Mouse (Mus musculus): ENCODE results near the gene Rnf43.

- no peak for TF ChIP-seq CTCF (IDR thresholded peaks at IDR 0.05; ENCODE audit: low read depth, low read length)
- no peak for TF ChIP-seq GATA2 (IDR thresholded peaks at IDR 0.05; ENCODE audit: borderline replicate concordance, low read depth, low read length)
- no peak for TF ChIP-seq GATA1 (IDR thresholded peaks at IDR 0.05; ENCODE audit: borderline replicate concordance, low read length)
- no peak; the same call in 1 of the 2 replicates for TF ChIP-seq POLR2AphosphoS5 (IDR thresholded peaks at IDR 0.05; ENCODE audit: insufficient replicate concordance, low read depth, low read length)
- no peak for TF ChIP-seq TAL1 (conservative IDR thresholded peaks at IDR 0.05; ENCODE audit: low read depth, low read length)
These were observed 100.3 kb downstream of the Rnf43 start for GRCm38 (mm10) chr11:87762702-87763385.
